Mouse (Mus musculus): ENCODE data around the gene Zfp292. TPM values are rescaled to one million over a fixed set of nuclear protein-coding genes. Genes with fewer than 3 reads are reported as not detected.

The Zfp292 gene
- total RNA-seq, 1 experiment: 25.3 TPM

DNA sequence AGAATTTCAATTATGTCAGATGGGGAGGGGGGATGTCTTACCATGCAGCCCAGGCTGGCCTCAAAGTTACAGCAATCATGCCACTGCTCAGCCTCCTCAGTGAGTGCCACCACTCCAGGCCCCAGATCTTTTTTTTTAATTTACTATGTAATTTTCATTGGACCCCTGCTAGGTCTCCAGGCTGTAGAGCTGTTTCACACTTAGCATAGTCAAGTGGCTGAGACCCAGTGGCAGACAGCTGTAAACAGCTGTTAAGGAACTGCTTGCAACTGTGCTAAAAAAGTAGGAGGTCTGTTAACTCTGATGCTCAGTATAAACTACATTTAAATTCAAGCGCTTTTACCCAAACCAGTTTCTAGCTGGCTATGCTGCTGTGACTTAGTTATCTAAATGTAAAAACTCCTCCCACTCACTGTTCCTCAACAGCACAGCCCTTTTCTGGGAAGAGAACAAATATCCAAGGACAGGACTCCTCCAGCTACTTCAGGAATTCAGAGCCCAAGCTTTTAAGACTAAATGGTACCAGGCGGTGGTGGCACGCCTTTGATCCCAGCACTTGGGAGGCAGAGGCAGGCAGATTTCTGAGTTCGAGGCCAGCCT is 9.8 kb downstream of the Zfp292 start:
- H3K9me3 ChIP-seq (ENCODE audit: control insufficient read depth, insufficient read depth, low read depth, low read length): no peaks in the 10 kb centered on the region
- H3K4me3 ChIP-seq (ENCODE audit: insufficient read depth in 1 of 2, low read depth in 1 of 2, low read length in 2 of 2, poor library complexity in 1 of 2, severe bottlenecking in 1 of 2): no peak overlapping the region
- H3K4me1 ChIP-seq (ENCODE audit: control insufficient read depth in 2 of 2, insufficient read depth in 2 of 2, low read length in 2 of 2, poor library complexity in 1 of 2): peaks cover 18 to 21% of the 10 kb centered on the region in 2 experiments
- H3K27ac ChIP-seq (ENCODE audit: insufficient read depth, low read depth, low read length, poor library complexity, severe bottlenecking): peak overlapping the region; percentile 44; the same call in 1 of the 2 replicates
- no peaks in the 10 kb centered on the region; the same call in 1 of the 2 replicates for H3K36me3 ChIP-seq (ENCODE audit: control insufficient read depth, insufficient read depth, low read length, poor library complexity, severe bottlenecking)
- in situ Hi-C loops (cut with MboI; ENCODE audit: low sequenced_read_pairs in 2 of 2, unreplicated experiment in 2 of 2): no loop called here
- DNase-seq (ENCODE audit: low read depth, low spot score): no peak
- no peak for TF ChIP-seq HCFC1 (IDR thresholded peaks at IDR 0.05; ENCODE audit: borderline replicate concordance, insufficient read depth, low read length)
- no peak for TF ChIP-seq CHD2 (IDR thresholded peaks at IDR 0.05; ENCODE audit: low read depth, low read length)
- no peak for TF ChIP-seq ZC3H11A (IDR thresholded peaks at IDR 0.05; ENCODE audit: borderline replicate concordance, low read depth, low read length)
- TF ChIP-seq MAFK (IDR thresholded peaks at IDR 0.05; ENCODE audit: insufficient read depth, low read depth, low read length): no peak
- TF ChIP-seq ZNF384 (IDR thresholded peaks at IDR 0.05; ENCODE audit: low read depth, low read length): no peak
- H3K9ac ChIP-seq (ENCODE audit: insufficient read depth, low read depth, low read length, poor library complexity, severe bottlenecking): no peak overlapping the region; the same call in 1 of the 2 replicates

DNA sequence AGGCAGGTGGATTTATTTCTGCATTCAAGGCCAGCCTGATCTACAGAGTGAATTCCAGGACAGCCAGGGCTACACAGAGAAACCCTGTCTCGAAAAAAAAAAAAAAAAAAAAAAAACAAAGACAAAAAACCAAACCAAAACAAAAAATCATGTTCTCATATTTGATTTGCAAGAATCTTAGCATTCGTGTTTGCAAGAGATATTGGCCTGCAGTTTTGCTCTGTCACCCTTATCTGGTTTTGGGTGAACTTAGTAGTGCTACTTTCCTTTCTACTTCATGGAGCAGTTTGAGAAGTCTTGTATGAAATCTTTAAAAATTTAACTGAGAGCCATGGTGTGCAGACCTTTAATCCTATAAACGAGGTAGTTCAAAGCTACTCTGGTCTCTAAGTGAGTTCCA is 12.9 kb downstream of the Zfp292 start:
- H3K9me3 ChIP-seq (ENCODE audit: control insufficient read depth, insufficient read depth, low read depth, low read length): no peaks in the 10 kb centered on the region
- no peak for DNase-seq (ENCODE audit: low read depth, low spot score)
- in situ Hi-C loops (cut with MboI; ENCODE audit: low sequenced_read_pairs in 2 of 2, unreplicated experiment in 2 of 2): no loop called here
- TF ChIP-seq MAFK (IDR thresholded peaks at IDR 0.05; ENCODE audit: insufficient read depth, low read depth, low read length) (no peak), ZC3H11A (IDR thresholded peaks at IDR 0.05; ENCODE audit: borderline replicate concordance, low read depth, low read length) (no peak), ZNF384 (IDR thresholded peaks at IDR 0.05; ENCODE audit: low read depth, low read length) (no peak), CHD2 (IDR thresholded peaks at IDR 0.05; ENCODE audit: low read depth, low read length) (no peak), HCFC1 (IDR thresholded peaks at IDR 0.05; ENCODE audit: borderline replicate concordance, insufficient read depth, low read length) (no peak)
- no peak overlapping the region for H3K27ac ChIP-seq (ENCODE audit: insufficient read depth, low read depth, low read length, poor library complexity, severe bottlenecking)
- H3K4me1 ChIP-seq (ENCODE audit: control insufficient read depth in 2 of 2, insufficient read depth in 2 of 2, low read length in 2 of 2, poor library complexity in 1 of 2): peaks cover 17 to 23% of the 10 kb centered on the region in 2 experiments
- H3K36me3 ChIP-seq (ENCODE audit: control insufficient read depth, insufficient read depth, low read length, poor library complexity, severe bottlenecking): no peaks in the 10 kb centered on the region; the same call in 1 of the 2 replicates
- no peak overlapping the region for H3K4me3 ChIP-seq (ENCODE audit: insufficient read depth in 1 of 2, low read depth in 1 of 2, low read length in 2 of 2, poor library complexity in 1 of 2, severe bottlenecking in 1 of 2)
- H3K9ac ChIP-seq (ENCODE audit: insufficient read depth, low read depth, low read length, poor library complexity, severe bottlenecking): no peak overlapping the region

DNA sequence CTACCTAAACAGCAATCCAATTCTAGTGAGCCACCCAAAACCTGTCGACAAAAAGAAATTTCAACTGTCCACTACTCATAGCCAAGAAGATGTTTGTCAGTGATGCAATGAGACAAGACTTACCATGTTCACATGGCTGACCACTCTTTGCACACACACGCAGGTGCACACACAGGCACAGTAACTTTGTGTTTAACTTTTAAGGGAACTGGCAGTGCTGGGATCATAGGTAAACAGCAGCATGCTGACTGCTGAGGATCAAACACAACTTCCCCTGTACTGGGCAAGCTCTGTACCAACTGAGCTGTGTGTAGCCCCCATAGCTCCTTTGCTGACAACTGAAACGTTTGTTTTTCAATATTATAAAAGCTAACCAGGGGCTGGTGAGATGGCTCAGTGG is 21.3 kb downstream of the Zfp292 start:
- in situ Hi-C loops (cut with MboI; ENCODE audit: low sequenced_read_pairs in 2 of 2, unreplicated experiment in 2 of 2): no loop called here
- Histone ChIP-seq H3K9me3 (ENCODE audit: control insufficient read depth, insufficient read depth, low read depth, low read length) (no peaks in the 10 kb centered on the region), H3K4me1 (ENCODE audit: control insufficient read depth in 2 of 2, insufficient read depth in 2 of 2, low read length in 2 of 2, poor library complexity in 1 of 2) (peaks cover 0 to 12% of the 10 kb centered on the region in 2 experiments; a peak in 1 of 4 replicates), H3K36me3 (ENCODE audit: control insufficient read depth, insufficient read depth, low read length, poor library complexity, severe bottlenecking) (peaks cover 7% of the 10 kb centered on the region; the same call in 1 of the 2 replicates), H3K9ac (ENCODE audit: insufficient read depth, low read depth, low read length, poor library complexity, severe bottlenecking) (no peak overlapping the region), H3K27ac (ENCODE audit: insufficient read depth, low read depth, low read length, poor library complexity, severe bottlenecking) (no peak overlapping the region), H3K4me3 (ENCODE audit: insufficient read depth in 1 of 2, low read depth in 1 of 2, low read length in 2 of 2, poor library complexity in 1 of 2, severe bottlenecking in 1 of 2) (no peak overlapping the region)
- DNase-seq (ENCODE audit: low read depth, low spot score): no peak
- TF ChIP-seq MAFK (IDR thresholded peaks at IDR 0.05; ENCODE audit: insufficient read depth, low read depth, low read length) (no peak), CHD2 (IDR thresholded peaks at IDR 0.05; ENCODE audit: low read depth, low read length) (no peak), ZNF384 (IDR thresholded peaks at IDR 0.05; ENCODE audit: low read depth, low read length) (no peak), HCFC1 (IDR thresholded peaks at IDR 0.05; ENCODE audit: borderline replicate concordance, insufficient read depth, low read length) (no peak), ZC3H11A (IDR thresholded peaks at IDR 0.05; ENCODE audit: borderline replicate concordance, low read depth, low read length) (no peak)

DNA sequence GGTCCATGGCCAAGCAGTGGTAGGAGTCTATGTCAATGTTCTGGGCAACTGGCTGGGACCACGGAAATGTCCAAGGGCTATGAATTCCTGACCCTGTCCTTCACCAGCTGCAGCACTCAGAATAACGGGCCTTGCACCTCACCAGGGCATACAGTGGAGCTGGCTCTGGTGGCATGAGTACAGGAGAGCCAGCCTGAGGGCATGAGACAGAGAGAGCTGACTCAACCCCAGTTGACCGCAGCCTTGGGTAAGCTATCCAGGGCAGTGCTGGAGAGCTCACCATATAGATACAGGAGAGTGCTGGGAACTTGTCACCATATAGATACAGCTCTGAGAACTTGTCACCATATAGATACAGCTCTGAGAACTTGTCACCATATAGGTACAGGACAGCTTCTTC is 23.3 kb downstream of the Zfp292 start:
- DNase-seq (ENCODE audit: low read depth, low spot score): no peak
- Histone ChIP-seq H3K27ac (ENCODE audit: insufficient read depth, low read depth, low read length, poor library complexity, severe bottlenecking) (no peak overlapping the region), H3K9ac (ENCODE audit: insufficient read depth, low read depth, low read length, poor library complexity, severe bottlenecking) (no peak overlapping the region), H3K36me3 (ENCODE audit: control insufficient read depth, insufficient read depth, low read length, poor library complexity, severe bottlenecking) (peaks cover 7% of the 10 kb centered on the region; the same call in 1 of the 2 replicates), H3K9me3 (ENCODE audit: control insufficient read depth, insufficient read depth, low read depth, low read length) (no peaks in the 10 kb centered on the region), H3K4me1 (ENCODE audit: control insufficient read depth in 2 of 2, insufficient read depth in 2 of 2, low read length in 2 of 2, poor library complexity in 1 of 2) (peaks cover 2 to 12% of the 10 kb centered on the region in 2 experiments; a peak in 1 of 4 replicates), H3K4me3 (ENCODE audit: insufficient read depth in 1 of 2, low read depth in 1 of 2, low read length in 2 of 2, poor library complexity in 1 of 2, severe bottlenecking in 1 of 2) (no peak overlapping the region)
- in situ Hi-C loops (cut with MboI; ENCODE audit: low sequenced_read_pairs in 2 of 2, unreplicated experiment in 2 of 2): no loop called here
- TF ChIP-seq ZNF384 (IDR thresholded peaks at IDR 0.05; ENCODE audit: low read depth, low read length): no peak
- TF ChIP-seq CHD2 (IDR thresholded peaks at IDR 0.05; ENCODE audit: low read depth, low read length): no peak
- no peak for TF ChIP-seq ZC3H11A (IDR thresholded peaks at IDR 0.05; ENCODE audit: borderline replicate concordance, low read depth, low read length)
- no peak for TF ChIP-seq MAFK (IDR thresholded peaks at IDR 0.05; ENCODE audit: insufficient read depth, low read depth, low read length)
- TF ChIP-seq HCFC1 (IDR thresholded peaks at IDR 0.05; ENCODE audit: borderline replicate concordance, insufficient read depth, low read length): no peak
